Mouse (Mus musculus) splenic B cell, adult 2 months (primary cell): ENCODE results near the gene Echdc1.
"Not testable (repeated sequence)": the region's sequence is repeated elsewhere in the genome, so short reads cannot be mapped to it uniquely, and the experiment has no call there.

Source experiments
- DNase-seq: peaks from one replicate; pipeline ENCODE4 v3.0.0-alpha.2; 2011; ENCODE audit warnings: low read depth, low spot score
- H3K27me3 ChIP-seq: 2 replicates; pipeline ENCODE4 v1.6.1; 2012; ENCODE audit warnings: mild to moderate bottlenecking, low read length, moderate library complexity, mixed read lengths; ENCODE audit not compliant: control insufficient read depth, poor library complexity, insufficient read depth, severe bottlenecking
- H3K36me3 ChIP-seq: 2 replicates; pipeline ENCODE4 v1.6.1; 2012; ENCODE audit warnings: mild to moderate bottlenecking, low read length, moderate library complexity, mixed read lengths; ENCODE audit not compliant: control insufficient read depth, poor library complexity, insufficient read depth, severe bottlenecking

Gene Echdc1

DNA sequence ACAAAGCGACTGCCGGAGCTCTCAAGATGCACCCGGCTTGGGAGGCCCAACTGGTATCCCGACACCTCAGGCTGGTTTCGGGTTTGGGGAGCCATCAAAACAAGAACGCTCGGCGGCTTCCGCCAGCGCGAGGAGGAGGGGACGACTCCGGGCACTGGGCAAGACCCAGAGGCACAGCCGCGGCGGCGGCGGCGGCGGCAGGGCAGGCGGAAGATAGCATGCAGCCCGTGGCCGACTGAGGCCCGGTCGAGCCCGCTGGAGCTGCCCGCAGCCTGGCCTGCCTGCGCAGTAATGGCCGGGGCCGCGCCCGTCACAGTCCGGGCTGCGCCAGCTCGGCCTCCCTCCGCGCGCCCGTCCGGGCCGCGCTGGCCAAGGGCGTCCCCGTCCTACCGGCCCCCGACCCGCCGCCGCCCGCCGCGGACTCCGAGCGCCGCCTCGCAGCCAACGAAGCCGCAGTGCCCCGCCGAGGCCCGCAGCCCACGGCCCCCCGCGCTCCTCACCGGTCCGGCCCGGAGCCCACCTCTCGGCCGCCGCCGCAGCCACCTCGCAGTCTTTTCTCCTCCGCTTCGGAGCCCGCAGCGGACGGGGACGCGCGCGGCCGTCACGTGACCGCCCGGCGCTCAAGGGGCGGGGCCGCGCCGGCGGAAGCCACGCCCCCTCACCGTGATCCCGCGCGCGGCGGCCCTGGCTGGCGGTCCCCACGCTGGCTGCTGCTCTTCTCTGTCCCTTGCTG is 48.7 kb downstream of the Echdc1 start:
- DNase-seq = peak; percentile 88
- H3K36me3 ChIP-seq = no peaks in the 10 kb centered on the region
- H3K27me3 ChIP-seq = no peaks in the 10 kb centered on the region

DNA sequence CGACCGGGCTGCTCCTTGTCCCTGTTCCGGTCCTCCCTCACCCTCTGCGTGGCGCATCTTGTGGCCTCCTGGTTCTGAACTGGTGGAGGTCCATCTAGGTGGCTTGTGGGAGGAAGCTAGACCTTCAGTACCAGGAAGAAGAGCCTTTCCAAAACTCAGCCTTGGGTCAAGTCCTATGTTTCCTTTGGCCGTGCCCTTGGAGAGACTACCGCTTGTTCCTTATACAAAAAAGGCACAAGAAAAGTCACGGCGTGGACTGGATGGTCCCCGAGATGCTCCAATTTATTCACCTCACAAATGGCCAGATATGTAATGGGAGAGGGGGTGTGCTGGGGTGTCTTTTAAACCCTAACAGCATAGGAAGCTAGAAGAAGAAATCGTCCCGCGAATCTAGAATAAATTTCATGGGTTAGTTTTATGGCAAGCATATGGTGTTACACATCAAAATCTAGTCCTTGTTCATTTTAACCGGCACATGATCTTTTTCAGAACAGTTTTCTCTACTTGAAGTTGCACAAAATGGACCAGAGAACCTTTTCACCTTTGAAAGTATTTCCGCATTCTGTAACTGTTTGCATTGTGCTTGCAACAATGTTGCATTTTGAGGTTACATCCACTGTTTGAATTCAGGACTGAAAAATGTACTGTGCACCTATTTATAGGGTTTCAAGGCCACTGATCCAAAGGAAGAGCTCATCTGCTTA is 49.4 kb downstream of the Echdc1 start, which contains the start of gene Rnf146:
Rnf146 (minus strand) TSS at position 246 of the 704 bp plus-strand sequence.
- no peaks in the 10 kb centered on the region for H3K36me3 ChIP-seq
- no peak for DNase-seq
- no peaks in the 10 kb centered on the region for H3K27me3 ChIP-seq

DNA sequence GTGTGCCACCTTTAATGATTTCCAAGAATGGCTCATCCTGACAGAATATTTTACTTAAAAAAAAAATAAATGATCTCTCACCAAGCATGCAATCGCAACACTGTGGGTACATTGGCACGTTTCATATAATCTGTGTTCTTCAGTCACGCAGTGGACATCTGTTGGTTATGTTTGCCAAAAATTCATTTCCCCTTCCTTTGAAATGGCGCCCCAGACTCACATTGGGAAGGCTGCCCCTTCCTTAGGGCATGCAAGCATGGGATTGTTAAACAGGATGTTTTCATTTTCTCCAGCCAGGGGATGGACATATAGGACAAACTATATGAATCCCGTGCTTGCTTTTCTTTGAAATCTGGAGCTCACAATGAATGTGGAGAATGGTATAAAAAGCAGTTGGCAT is 61.1 kb downstream of the Echdc1 start:
- no peaks in the 10 kb centered on the region for H3K36me3 ChIP-seq
- no peaks in the 10 kb centered on the region for H3K27me3 ChIP-seq
- DNase-seq = no peak

DNA sequence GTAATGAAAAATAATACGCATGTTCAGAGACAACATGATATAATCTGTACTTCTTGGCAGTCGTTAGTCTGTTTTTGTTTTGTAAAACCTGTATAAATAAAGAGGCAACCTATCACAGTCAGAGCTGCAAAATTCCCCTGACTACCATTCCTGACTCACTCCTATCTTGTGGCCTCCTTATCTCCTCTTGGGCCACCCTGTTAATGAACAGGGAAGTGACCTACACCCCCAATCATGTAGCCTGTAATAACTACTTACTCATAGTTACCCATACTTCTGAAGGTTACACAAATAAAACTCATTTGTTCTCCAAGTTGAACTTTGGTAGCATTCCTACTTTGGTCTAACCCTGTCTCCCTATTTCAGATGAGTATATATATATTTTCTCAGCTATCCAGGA is 68.6 kb downstream of the Echdc1 start:
- Histone ChIP-seq H3K27me3 (no peaks in the 10 kb centered on the region), H3K36me3 (no peaks in the 10 kb centered on the region; the same call in 1 of the 2 replicates)
- DNase-seq = no peak

DNA sequence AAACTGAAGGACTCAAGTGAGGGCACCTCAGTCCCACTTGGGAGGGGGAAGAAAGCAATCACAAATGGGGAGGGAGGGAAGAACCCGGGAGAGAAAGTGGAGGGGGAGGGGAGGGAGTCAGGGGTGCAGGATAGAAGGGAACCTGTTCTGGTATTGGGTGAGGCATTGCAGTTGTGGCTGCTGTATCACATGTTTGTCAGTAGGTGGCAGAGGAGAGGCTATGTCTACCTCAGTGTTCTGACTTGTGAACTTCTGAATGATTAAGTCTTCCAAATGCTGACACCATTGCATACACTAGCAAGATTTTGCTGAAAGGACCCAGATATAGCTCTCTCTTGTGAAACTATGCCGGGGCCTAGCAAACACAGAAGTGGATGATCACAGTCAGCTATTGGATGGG is 81.9 kb downstream of the Echdc1 start:
- H3K36me3 ChIP-seq, H3K27me3 ChIP-seq: not testable (repeated sequence)
- peak; percentile 1 for DNase-seq
